Mouse (Mus musculus): ENCODE results near the gene Pp2d1.

- no peak for TF ChIP-seq MAFK (IDR thresholded peaks at IDR 0.05; ENCODE audit: insufficient read depth, low read depth, low read length)
- TF ChIP-seq ZC3H11A (IDR thresholded peaks at IDR 0.05; ENCODE audit: borderline replicate concordance, low read depth, low read length) = no peak
- no peak for TF ChIP-seq ZNF384 (IDR thresholded peaks at IDR 0.05; ENCODE audit: low read depth, low read length)
Measured at GRCm38 (mm10) chr17:53582805-53583204, 43.6 kb upstream of the Pp2d1 start.

All from ES-E14 (cell line).